Mouse (Mus musculus) hindbrain, embryonic 12.5 days (tissue): ENCODE data around the gene Aebp2. TPM values are rescaled to one million over a fixed set of nuclear protein-coding genes. Genes with fewer than 3 reads are reported as not detected.

ENCODE experiments used
- ATAC-seq: fragments of 200-750 bp; cut with Nextera tagmentation; 2 replicates; pipeline ENCODE4 v1.8.0; 2017; ENCODE audit warnings: moderate TSS enrichment; ENCODE audit not compliant: low FRiP score
- H3K27ac ChIP-seq: fragments of 300-500 bp; sonication (generic); 2 replicates; pipeline ENCODE4 v1.5.1; 2016; ENCODE audit warnings: mild to moderate bottlenecking
- H3K27me3 ChIP-seq: fragments of 300-500 bp; sonication (generic); 2 replicates; pipeline ENCODE4 v1.6.1; 2016; ENCODE audit warnings: mild to moderate bottlenecking
- H3K36me3 ChIP-seq: fragments of 300-500 bp; sonication (generic); 2 replicates; pipeline ENCODE4 v1.6.1; 2016; ENCODE audit warnings: mild to moderate bottlenecking
- H3K4me1 ChIP-seq: fragments of 300-500 bp; sonication (generic); 2 replicates; pipeline ENCODE4 v1.6.1; 2016
- H3K4me2 ChIP-seq: fragments of 300-500 bp; sonication (generic); replicated peaks from 2 replicates; pipeline ENCODE4 v1.6.1; 2016; ENCODE audit warnings: mild to moderate bottlenecking
- H3K4me3 ChIP-seq: fragments of 300-500 bp; sonication (generic); 2 replicates; pipeline ENCODE4 v1.5.1; 2016; ENCODE audit warnings: mild to moderate bottlenecking
- H3K9ac ChIP-seq: fragments of 300-500 bp; sonication (generic); 2 replicates; pipeline ENCODE4 v1.6.1; 2016; ENCODE audit warnings: mild to moderate bottlenecking, moderate library complexity
- H3K9me3 ChIP-seq: fragments of 300-500 bp; sonication (generic); replicated peaks from 2 replicates; pipeline ENCODE4 v1.6.1; 2016; ENCODE audit warnings: mild to moderate bottlenecking
- WGBS: fragments of 180-500 bp; shearing (Covaris S2); methylation state at CpG from one replicate; pipeline ENCODE4 v1.1.7; 2016; 5-methylcytosine and 5-hydroxymethylcytosine counted together
- polyA plus RNA-seq: library from polyadenylated mRNA; unstranded; fragments of >200 nt; fragmentation: Nextera tagmentation; extraction: Ambion mirVana; gene quantifications from 2 replicates; pipeline ENCODE4 v1.2.1, GENCODE M21; 2016

Gene Aebp2
- polyA plus RNA-seq, 1 experiment from 2014 or later: 13.3 TPM

GRCm38 (mm10) chr6:140633616-140634015 is 11.2 kb downstream of the Aebp2 start:
- H3K4me1 ChIP-seq: peaks cover 6% of the 10 kb centered on the region; the same call in 1 of the 2 replicates
- H3K4me2 ChIP-seq: no peak overlapping the region
- no peak overlapping the region for H3K27ac ChIP-seq
- H3K4me3 ChIP-seq: no peak overlapping the region
- no peaks in the 10 kb centered on the region for H3K27me3 ChIP-seq
- ATAC-seq: no peak
- no peaks in the 10 kb centered on the region for H3K9me3 ChIP-seq
- WGBS: 92% methylated on average over 8 of the region's 8 CpGs
- no peak overlapping the region for H3K9ac ChIP-seq
- peaks cover 31% of the 10 kb centered on the region for H3K36me3 ChIP-seq

- H3K9ac ChIP-seq: no peak overlapping the region
- no peak overlapping the region for H3K27ac ChIP-seq
- no peaks in the 10 kb centered on the region for H3K4me1 ChIP-seq
- no peak overlapping the region for H3K4me3 ChIP-seq
- no peaks in the 10 kb centered on the region for H3K27me3 ChIP-seq
- H3K9me3 ChIP-seq: no peaks in the 10 kb centered on the region
- peaks cover 44% of the 10 kb centered on the region for H3K36me3 ChIP-seq
- no peak for ATAC-seq
- H3K4me2 ChIP-seq: no peak overlapping the region
- 86% methylated on average over 4 of the region's 4 CpGs for WGBS
These were observed 13.8 kb downstream of the Aebp2 start for GRCm38 (mm10) chr6:140636290-140636689.

- Histone ChIP-seq H3K4me2 (no peak overlapping the region), H3K27me3 (no peaks in the 10 kb centered on the region), H3K9ac (no peak overlapping the region), H3K27ac (no peak overlapping the region), H3K36me3 (peaks cover 57% of the 10 kb centered on the region), H3K4me3 (no peak overlapping the region), H3K9me3 (no peaks in the 10 kb centered on the region), H3K4me1 (no peaks in the 10 kb centered on the region)
- ATAC-seq: no peak
- 91% methylated on average over 7 of the region's 7 CpGs for WGBS
These were observed 19.5 kb downstream of the Aebp2 start for GRCm38 (mm10) chr6:140642010-140642409.

GRCm38 (mm10) chr6:140642655-140643054 is 20.2 kb downstream of the Aebp2 start:
- Histone ChIP-seq H3K4me3 (no peak overlapping the region), H3K4me2 (no peak overlapping the region), H3K9ac (no peak overlapping the region), H3K36me3 (peaks cover 55% of the 10 kb centered on the region), H3K27me3 (no peaks in the 10 kb centered on the region), H3K9me3 (no peaks in the 10 kb centered on the region), H3K27ac (no peak overlapping the region), H3K4me1 (no peaks in the 10 kb centered on the region)
- no peak for ATAC-seq
- WGBS: 95% methylated on average over 12 of the region's 12 CpGs

GRCm38 (mm10) chr6:140645931-140646330 is 23.5 kb downstream of the Aebp2 start:
- no peak for ATAC-seq
- peaks cover 53% of the 10 kb centered on the region for H3K36me3 ChIP-seq

GRCm38 (mm10) chr6:140646892-140647291 is 24.4 kb downstream of the Aebp2 start:
- peaks cover 52% of the 10 kb centered on the region for H3K36me3 ChIP-seq

More at GRCm38 (mm10) chr6:140645931-140646330, 23.5 kb downstream of the Aebp2 start:
- no peak overlapping the region for H3K4me3 ChIP-seq
- no peak overlapping the region for H3K4me2 ChIP-seq
- H3K9me3 ChIP-seq: no peaks in the 10 kb centered on the region
- H3K9ac ChIP-seq: no peak overlapping the region
- H3K27me3 ChIP-seq: no peaks in the 10 kb centered on the region
- H3K27ac ChIP-seq: no peak overlapping the region
- no peaks in the 10 kb centered on the region for H3K4me1 ChIP-seq

GRCm38 (mm10) chr6:140649812-140650211 is 27.3 kb downstream of the Aebp2 start:
- Histone ChIP-seq H3K9ac (no peak overlapping the region), H3K27ac (no peak overlapping the region), H3K4me2 (no peak overlapping the region), H3K4me3 (no peak overlapping the region), H3K4me1 (no peaks in the 10 kb centered on the region), H3K27me3 (no peaks in the 10 kb centered on the region), H3K9me3 (no peaks in the 10 kb centered on the region), H3K36me3 (peaks cover 37% of the 10 kb centered on the region)
- ATAC-seq: no peak
- 35% methylated on average over 1 of the region's 1 CpGs for WGBS

More at GRCm38 (mm10) chr6:140646892-140647291, 24.4 kb downstream of the Aebp2 start:
- H3K4me3 ChIP-seq: no peak overlapping the region
- 81% methylated on average over 6 of the region's 6 CpGs for WGBS
- no peaks in the 10 kb centered on the region for H3K27me3 ChIP-seq
- no peak overlapping the region for H3K4me2 ChIP-seq
- no peak overlapping the region for H3K27ac ChIP-seq
- H3K9ac ChIP-seq: no peak overlapping the region
- no peaks in the 10 kb centered on the region for H3K9me3 ChIP-seq
- ATAC-seq: no peak
- H3K4me1 ChIP-seq: no peaks in the 10 kb centered on the region

- Histone ChIP-seq H3K27ac (no peak overlapping the region), H3K4me3 (no peak overlapping the region), H3K36me3 (peaks cover 28% of the 10 kb centered on the region), H3K9ac (no peak overlapping the region), H3K4me1 (no peaks in the 10 kb centered on the region), H3K27me3 (no peaks in the 10 kb centered on the region), H3K9me3 (no peaks in the 10 kb centered on the region), H3K4me2 (no peak overlapping the region)
- ATAC-seq: no peak
- WGBS: 84% methylated on average over 7 of the region's 7 CpGs
These were observed 29.5 kb downstream of the Aebp2 start for GRCm38 (mm10) chr6:140651923-140652322.

- WGBS: 94% methylated on average over 7 of the region's 7 CpGs
- no peak for ATAC-seq
These were observed 33.0 kb downstream of the Aebp2 start for GRCm38 (mm10) chr6:140655451-140655850.

GRCm38 (mm10) chr6:140656991-140657390 is 34.5 kb downstream of the Aebp2 start:
- no peak overlapping the region for H3K4me3 ChIP-seq
- no peaks in the 10 kb centered on the region for H3K4me1 ChIP-seq
- no peak overlapping the region for H3K9ac ChIP-seq
- H3K27me3 ChIP-seq: no peaks in the 10 kb centered on the region
- WGBS: 95% methylated on average over 3 of the region's 3 CpGs
- ATAC-seq: no peak
- no peaks in the 10 kb centered on the region for H3K9me3 ChIP-seq
- peaks cover 7% of the 10 kb centered on the region for H3K36me3 ChIP-seq
- H3K4me2 ChIP-seq: no peak overlapping the region
- no peak overlapping the region for H3K27ac ChIP-seq

More at GRCm38 (mm10) chr6:140655451-140655850, 33.0 kb downstream of the Aebp2 start:
- no peak overlapping the region for H3K4me2 ChIP-seq
- peaks cover 12% of the 10 kb centered on the region for H3K36me3 ChIP-seq
- no peaks in the 10 kb centered on the region for H3K4me1 ChIP-seq
- no peak overlapping the region for H3K27ac ChIP-seq
- H3K9me3 ChIP-seq: no peaks in the 10 kb centered on the region
- no peaks in the 10 kb centered on the region for H3K27me3 ChIP-seq
- H3K4me3 ChIP-seq: no peak overlapping the region
- no peak overlapping the region for H3K9ac ChIP-seq

- Histone ChIP-seq H3K9me3 (no peaks in the 10 kb centered on the region), H3K36me3 (peaks cover 6% of the 10 kb centered on the region), H3K27me3 (no peaks in the 10 kb centered on the region), H3K4me1 (no peaks in the 10 kb centered on the region), H3K9ac (no peak overlapping the region), H3K4me2 (no peak overlapping the region), H3K27ac (no peak overlapping the region), H3K4me3 (no peak overlapping the region)
- no peak for ATAC-seq
- 82% methylated on average over 3 of the region's 3 CpGs for WGBS
These were observed 35.6 kb downstream of the Aebp2 start for GRCm38 (mm10) chr6:140657920-140658522.

- Histone ChIP-seq H3K27me3 (no peaks in the 10 kb centered on the region), H3K9ac (no peak overlapping the region), H3K9me3 (no peaks in the 10 kb centered on the region), H3K4me3 (no peak overlapping the region), H3K36me3 (no peaks in the 10 kb centered on the region), H3K27ac (no peak overlapping the region), H3K4me2 (no peak overlapping the region), H3K4me1 (0 out of 2 replicates have a peak, but pooled peaks cover 2% of the 10 kb centered on the region)
- 90% methylated on average over 10 of the region's 10 CpGs for WGBS
- ATAC-seq: no peak
These were observed 38.6 kb downstream of the Aebp2 start for GRCm38 (mm10) chr6:140661111-140661510.

GRCm38 (mm10) chr6:140661777-140662176 is 39.3 kb downstream of the Aebp2 start:
- H3K4me3 ChIP-seq: no peak overlapping the region
- no peaks in the 10 kb centered on the region for H3K9me3 ChIP-seq
- H3K4me1 ChIP-seq: peaks cover 8% of the 10 kb centered on the region; the same call in 1 of the 2 replicates
- no peaks in the 10 kb centered on the region for H3K27me3 ChIP-seq
- WGBS: 90% methylated on average over 7 of the region's 7 CpGs
- H3K9ac ChIP-seq: no peak overlapping the region
- H3K4me2 ChIP-seq: no peak overlapping the region
- ATAC-seq: no peak
- H3K36me3 ChIP-seq: no peaks in the 10 kb centered on the region
- H3K27ac ChIP-seq: no peak overlapping the region
